Mouse (Mus musculus) erythroblast, embryonic 14.5 days (primary cell): ENCODE results near the gene Lpcat3. TPM values are rescaled to one million over a fixed set of nuclear protein-coding genes. Genes with fewer than 3 reads are reported as not detected.

Experiments used
- H3K27me3 ChIP-seq: 2 replicates; pipeline ENCODE4 v1.6.1; 2012; ENCODE audit warnings: inconsistent platforms; ENCODE audit not compliant: control insufficient read depth
- H3K36me3 ChIP-seq: 2 replicates; pipeline ENCODE4 v1.6.1; 2012; ENCODE audit warnings: mild to moderate bottlenecking, inconsistent platforms; ENCODE audit not compliant: control insufficient read depth
- H3K4me1 ChIP-seq: 2 replicates; pipeline ENCODE4 v1.6.1; 2012; ENCODE audit warnings: inconsistent platforms; ENCODE audit not compliant: control insufficient read depth
- H3K4me3 ChIP-seq: replicated peaks from 2 replicates; pipeline ENCODE3; 2012; ENCODE audit warnings: moderate library complexity, mild to moderate bottlenecking, inconsistent platforms
- H3K9me3 ChIP-seq: 2 replicates; pipeline ENCODE4 v1.6.1; 2012; ENCODE audit warnings: low read length, inconsistent platforms, mixed read lengths; ENCODE audit not compliant: control insufficient read depth
- GATA1 ChIP-seq: IDR thresholded peaks from 2 replicates; pipeline ENCODE4 v1.6.1; 2012; ENCODE audit warnings: low read length, inconsistent platforms, mixed read lengths
- TAL1 ChIP-seq: IDR thresholded peaks from 3 replicates; pipeline ENCODE4 v1.6.1; 2012; ENCODE audit warnings: low read length, inconsistent platforms, mixed read lengths
- polyA plus RNA-seq: library from polyadenylated mRNA; stranded (reverse); fragments of >175 nt; gene quantifications from 2 replicates; pipeline ENCODE4 v1.2.3, GENCODE M21; 2012

Lpcat3 gene
- polyA plus RNA-seq, 1 experiment, result 15.9 TPM

- Histone ChIP-seq H3K4me3 (peak overlapping the region; percentile 80), H3K9me3 (no peaks in the 10 kb centered on the region), H3K27me3 (no peaks in the 10 kb centered on the region; the same call in 1 of the 2 replicates), H3K4me1 (peaks cover 34% of the 10 kb centered on the region), H3K36me3 (peaks cover 3% of the 10 kb centered on the region; the same call in 1 of the 2 replicates)
- TF ChIP-seq TAL1 (no peak), GATA1 (no peak)
Measured at GRCm38 (mm10) chr6:124746654-124747632, 84.1 kb downstream of the Lpcat3 start.

- no peaks in the 10 kb centered on the region for H3K9me3 ChIP-seq
- peaks cover 31% of the 10 kb centered on the region for H3K27me3 ChIP-seq
- peaks cover 3% of the 10 kb centered on the region; the same call in 1 of the 2 replicates for H3K36me3 ChIP-seq
- no peak overlapping the region for H3K4me3 ChIP-seq
- peaks cover 18% of the 10 kb centered on the region for H3K4me1 ChIP-seq
- no peak for TF ChIP-seq GATA1
- no peak for TF ChIP-seq TAL1
Measured at GRCm38 (mm10) chr6:124750405-124750804, 87.6 kb downstream of the Lpcat3 start.

GRCm38 (mm10) chr6:124753861-124754260 is 91.0 kb downstream of the Lpcat3 start:
- H3K27me3 ChIP-seq, result peaks cover 66% of the 10 kb centered on the region
- no peaks in the 10 kb centered on the region; the same call in 1 of the 2 replicates for H3K36me3 ChIP-seq
- H3K9me3 ChIP-seq, result peaks cover 4% of the 10 kb centered on the region; the same call in 1 of the 2 replicates
- peaks cover 8% of the 10 kb centered on the region for H3K4me1 ChIP-seq
- no peak overlapping the region for H3K4me3 ChIP-seq
- TF ChIP-seq GATA1 (no peak), TAL1 (no peak)

Other genes starting within 250 kb of the Lpcat3 start
- 0.24 and 0.42 TPM in 2 replicates for gene Pex5, start 248.0 kb upstream of the Lpcat3 start, polyA plus RNA-seq
- 0.31 and 0.68 TPM in 2 replicates for gene Clstn3, start 198.2 kb upstream of the Lpcat3 start, polyA plus RNA-seq
- gene C1rl, start 169.9 kb upstream of the Lpcat3 start, polyA plus RNA-seq, result not detected in 2 replicates
- 0.03 TPM in 2 replicates for gene C1ra, start 150.6 kb upstream of the Lpcat3 start, polyA plus RNA-seq
- 0.01 TPM in 1 of 2 replicates, not detected in the other for gene C1s1, start 120.7 kb upstream of the Lpcat3 start, polyA plus RNA-seq
- not detected in 2 replicates for gene C1rb, start 92.7 kb upstream of the Lpcat3 start, polyA plus RNA-seq
- gene C1s2, start 26.9 kb upstream of the Lpcat3 start, polyA plus RNA-seq, result not detected in 2 replicates
- 13.7 and 19.1 TPM in 2 replicates for gene Emg1, start 49.2 kb downstream of the Lpcat3 start, polyA plus RNA-seq
- gene Phb2, start 49.3 kb downstream of the Lpcat3 start, polyA plus RNA-seq, result 19.9 and 21.8 TPM in 2 replicates
- 0.20 and 0.68 TPM in 2 replicates for gene Ptpn6, start 75.7 kb downstream of the Lpcat3 start, polyA plus RNA-seq
- gene Grcc10, start 78.3 kb downstream of the Lpcat3 start, polyA plus RNA-seq, result 0.95 and 2.7 TPM in 2 replicates
- 0.02 and 0.04 TPM in 2 replicates for gene Gm45234, start 93.0 kb downstream of the Lpcat3 start, polyA plus RNA-seq
- 0.14 and 0.32 TPM in 2 replicates for gene Atn1, start 93.5 kb downstream of the Lpcat3 start, polyA plus RNA-seq
- gene Eno2, start 106.6 kb downstream of the Lpcat3 start, polyA plus RNA-seq, result not detected in 2 replicates
- gene Lrrc23, start 116.7 kb downstream of the Lpcat3 start, polyA plus RNA-seq, result not detected in 2 replicates
- 0.77 and 0.81 TPM in 2 replicates for gene Spsb2, start 145.6 kb downstream of the Lpcat3 start, polyA plus RNA-seq
- gene Tpi1, start 151.3 kb downstream of the Lpcat3 start, polyA plus RNA-seq, result 10.3 and 10.7 TPM in 2 replicates
- 4.6 and 5.6 TPM in 2 replicates for gene Usp5, start 166.5 kb downstream of the Lpcat3 start, polyA plus RNA-seq
- 26.9 and 32.9 TPM in 2 replicates for gene Cdca3, start 166.5 kb downstream of the Lpcat3 start, polyA plus RNA-seq
- not detected in 2 replicates for gene Gnb3, start 177.2 kb downstream of the Lpcat3 start, polyA plus RNA-seq
- 0.03 TPM in 1 of 2 replicates, not detected in the other for gene P3h3, start 194.7 kb downstream of the Lpcat3 start, polyA plus RNA-seq
- 0.01 TPM in 1 of 2 replicates, not detected in the other for gene Gpr162, start 201.0 kb downstream of the Lpcat3 start, polyA plus RNA-seq
- not detected in 2 replicates for gene Cd4, start 225.2 kb downstream of the Lpcat3 start, polyA plus RNA-seq
- gene Lag3, start 248.7 kb downstream of the Lpcat3 start, polyA plus RNA-seq, result not detected in 2 replicates